Mouse (Mus musculus) liver, embryonic 15.5 days (tissue): ENCODE measurements around the gene Glud1. TPM values are rescaled to one million over a fixed set of nuclear protein-coding genes. Genes with fewer than 3 reads are reported as not detected.

Experiments used
- ATAC-seq: fragments of 200-750 bp; cut with Nextera tagmentation; 2 replicates; pipeline ENCODE4 v1.8.0; 2017; ENCODE audit warnings: moderate number of reproducible peaks, mild to moderate bottlenecking, moderate library complexity; ENCODE audit not compliant: insufficient read depth
- H3K27ac ChIP-seq: fragments of 300-500 bp; sonication (generic); replicated peaks from 2 replicates; pipeline ENCODE4 v1.5.1; 2015; ENCODE audit warnings: mild to moderate bottlenecking, inconsistent platforms
- H3K27me3 ChIP-seq: fragments of 300-500 bp; sonication (generic); 2 replicates; pipeline ENCODE4 v1.6.1; 2015; ENCODE audit warnings: mild to moderate bottlenecking, inconsistent platforms
- H3K36me3 ChIP-seq: fragments of 300-500 bp; sonication (generic); replicated peaks from 2 replicates; pipeline ENCODE4 v1.6.1; 2015; ENCODE audit warnings: moderate library complexity, mild to moderate bottlenecking, inconsistent platforms
- H3K4me1 ChIP-seq: fragments of 300-500 bp; sonication (generic); replicated peaks from 2 replicates; pipeline ENCODE4 v1.6.1; 2015; ENCODE audit warnings: inconsistent platforms
- H3K4me2 ChIP-seq: fragments of 300-500 bp; sonication (generic); 2 replicates; pipeline ENCODE4 v1.6.1; 2015; ENCODE audit warnings: moderate library complexity, mild to moderate bottlenecking, inconsistent platforms
- H3K4me3 ChIP-seq: fragments of 300-500 bp; sonication (generic); replicated peaks from 2 replicates; pipeline ENCODE4 v1.5.1; 2015; ENCODE audit warnings: mild to moderate bottlenecking, inconsistent platforms
- H3K9ac ChIP-seq: fragments of 300-500 bp; sonication (generic); 2 replicates; pipeline ENCODE4 v1.6.1; 2015; ENCODE audit warnings: moderate library complexity, mild to moderate bottlenecking, inconsistent platforms
- H3K9me3 ChIP-seq: fragments of 300-500 bp; sonication (generic); replicated peaks from 2 replicates; pipeline ENCODE4 v1.6.1; 2016; ENCODE audit warnings: inconsistent platforms
- WGBS: fragments of 180-500 bp; shearing (Covaris S2); methylation state at CpG from one replicate; pipeline ENCODE4 v1.1.7; 2015; ENCODE audit warnings: mixed read lengths; ENCODE audit not compliant: insufficient replicate concordance; 5-methylcytosine and 5-hydroxymethylcytosine counted together
- polyA plus RNA-seq: library from polyadenylated mRNA; unstranded; fragments of >200 nt; fragmentation: Nextera tagmentation; extraction: Ambion mirVana; gene quantifications from 2 replicates; pipeline ENCODE4 v1.2.1, GENCODE M21; 2015

Gene Glud1
- polyA plus RNA-seq, 1 experiment from 2014 or later, result 142 TPM

DNA sequence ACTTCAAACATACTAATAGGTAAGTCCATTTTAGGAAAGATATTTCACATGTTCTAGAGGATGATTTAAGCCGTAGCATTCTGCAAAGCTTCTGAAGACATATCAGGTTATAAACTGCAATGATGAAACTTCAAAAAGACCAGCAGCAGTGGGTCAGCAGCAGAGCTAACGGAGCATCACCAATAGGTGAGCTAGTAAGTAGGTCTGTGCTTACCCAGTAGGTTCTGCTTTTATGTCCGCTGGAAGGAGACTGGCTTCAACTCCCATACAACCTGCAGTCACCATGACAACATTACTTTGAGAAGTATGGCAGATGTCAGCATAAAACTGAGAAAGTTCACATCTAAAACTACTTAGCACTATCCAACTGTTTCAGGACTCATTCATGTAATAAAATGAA, 16.9 kb upstream of the Glud1 start:
- WGBS, result 55% methylated on average over 3 of the region's 3 CpGs

DNA sequence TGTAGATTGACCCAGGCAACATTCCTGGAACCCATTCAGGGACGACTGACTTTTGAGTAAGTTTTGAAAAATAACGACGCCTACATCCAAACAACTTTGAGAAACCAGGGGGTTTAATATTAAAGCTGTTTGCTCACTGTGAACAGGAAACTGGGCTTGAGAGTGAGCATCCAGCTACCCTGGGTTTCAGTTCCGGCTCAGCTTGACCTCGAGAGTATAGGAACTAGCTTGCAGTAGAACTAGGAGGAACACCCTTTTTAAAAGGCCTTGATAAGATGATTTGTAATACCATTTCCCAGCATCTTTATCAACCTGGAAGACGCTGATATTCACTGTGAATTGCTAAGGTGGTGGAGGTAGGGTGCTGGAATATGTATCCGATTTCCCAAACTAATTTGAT, 14.2 kb upstream of the Glud1 start:
- ATAC-seq, result no peak
- no peak overlapping the region for H3K9ac ChIP-seq
- H3K4me1 ChIP-seq, result peaks cover 15% of the 10 kb centered on the region
- no peaks in the 10 kb centered on the region for H3K27me3 ChIP-seq
- H3K9me3 ChIP-seq, result no peaks in the 10 kb centered on the region
- H3K4me3 ChIP-seq, result no peak overlapping the region
- no peaks in the 10 kb centered on the region for H3K36me3 ChIP-seq
- 46% methylated on average over 7 of the region's 7 CpGs for whole genome bisulfite sequencing
- H3K4me2 ChIP-seq, result no peak overlapping the region
- no peak overlapping the region for H3K27ac ChIP-seq

More for the DNA sequence above, 16.9 kb upstream of the Glud1 start:
- Histone ChIP-seq H3K4me3 (no peak overlapping the region), H3K27ac (no peak overlapping the region), H3K9ac (no peak overlapping the region), H3K36me3 (no peaks in the 10 kb centered on the region), H3K27me3 (no peaks in the 10 kb centered on the region), H3K9me3 (no peaks in the 10 kb centered on the region), H3K4me2 (no peak overlapping the region), H3K4me1 (peaks cover 15% of the 10 kb centered on the region)
- ATAC-seq, result no peak

DNA sequence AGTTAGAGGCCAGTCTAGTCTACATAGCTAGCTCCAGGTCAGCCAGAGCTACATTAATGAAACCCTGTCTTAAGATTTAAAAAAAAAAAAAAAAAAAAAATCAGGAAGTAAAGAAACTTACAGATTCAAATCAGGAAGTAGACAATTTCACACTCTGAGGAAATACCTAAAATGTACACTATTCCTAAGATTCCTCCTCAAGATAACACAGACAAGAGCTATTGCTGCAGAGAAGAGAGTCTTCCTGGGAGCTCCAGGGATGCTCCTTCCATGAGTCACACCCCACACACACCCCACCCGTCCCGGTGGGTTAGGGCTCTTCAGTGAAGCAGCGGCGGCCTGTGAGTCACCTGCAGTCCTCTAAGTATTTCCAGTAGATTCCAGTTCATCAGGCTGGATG, 13.5 kb upstream of the Glud1 start:
- Histone ChIP-seq H3K27ac (no peak overlapping the region), H3K4me3 (no peak overlapping the region), H3K9ac (no peak overlapping the region), H3K36me3 (no peaks in the 10 kb centered on the region), H3K9me3 (no peaks in the 10 kb centered on the region), H3K4me1 (peaks cover 15% of the 10 kb centered on the region), H3K27me3 (no peaks in the 10 kb centered on the region), H3K4me2 (no peak overlapping the region; the same call in 1 of the 2 replicates)
- WGBS, result 48% methylated on average over 4 of the region's 4 CpGs
- no peak for ATAC-seq

DNA sequence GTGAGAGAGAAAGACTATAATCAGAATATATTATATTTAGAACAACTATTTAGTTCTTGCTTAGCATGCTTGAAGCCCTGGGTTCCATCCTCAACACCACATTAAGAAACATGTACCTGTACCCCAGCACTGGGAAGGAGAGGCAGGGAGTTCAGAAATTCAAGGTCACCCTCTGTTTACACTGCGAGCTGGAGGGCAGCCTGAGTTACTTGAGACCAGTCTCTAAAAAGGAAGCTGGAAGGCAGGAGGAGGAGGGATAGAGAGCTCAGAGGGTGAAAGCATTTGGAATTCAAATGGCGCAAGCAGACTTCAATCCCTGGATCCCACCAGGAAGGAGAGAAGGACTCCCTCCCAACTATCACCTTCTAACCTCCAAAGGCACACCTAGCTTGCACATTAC, 12.9 kb upstream of the Glud1 start:
- no peak overlapping the region for H3K4me2 ChIP-seq
- no peak overlapping the region for H3K4me3 ChIP-seq
- H3K27ac ChIP-seq, result no peak overlapping the region
- no peaks in the 10 kb centered on the region for H3K36me3 ChIP-seq
- H3K9ac ChIP-seq, result no peak overlapping the region
- H3K4me1 ChIP-seq, result peaks cover 15% of the 10 kb centered on the region
- no peak for ATAC-seq
- H3K27me3 ChIP-seq, result no peaks in the 10 kb centered on the region
- WGBS, result 69% methylated on average over 2 of the region's 2 CpGs
- no peaks in the 10 kb centered on the region for H3K9me3 ChIP-seq

DNA sequence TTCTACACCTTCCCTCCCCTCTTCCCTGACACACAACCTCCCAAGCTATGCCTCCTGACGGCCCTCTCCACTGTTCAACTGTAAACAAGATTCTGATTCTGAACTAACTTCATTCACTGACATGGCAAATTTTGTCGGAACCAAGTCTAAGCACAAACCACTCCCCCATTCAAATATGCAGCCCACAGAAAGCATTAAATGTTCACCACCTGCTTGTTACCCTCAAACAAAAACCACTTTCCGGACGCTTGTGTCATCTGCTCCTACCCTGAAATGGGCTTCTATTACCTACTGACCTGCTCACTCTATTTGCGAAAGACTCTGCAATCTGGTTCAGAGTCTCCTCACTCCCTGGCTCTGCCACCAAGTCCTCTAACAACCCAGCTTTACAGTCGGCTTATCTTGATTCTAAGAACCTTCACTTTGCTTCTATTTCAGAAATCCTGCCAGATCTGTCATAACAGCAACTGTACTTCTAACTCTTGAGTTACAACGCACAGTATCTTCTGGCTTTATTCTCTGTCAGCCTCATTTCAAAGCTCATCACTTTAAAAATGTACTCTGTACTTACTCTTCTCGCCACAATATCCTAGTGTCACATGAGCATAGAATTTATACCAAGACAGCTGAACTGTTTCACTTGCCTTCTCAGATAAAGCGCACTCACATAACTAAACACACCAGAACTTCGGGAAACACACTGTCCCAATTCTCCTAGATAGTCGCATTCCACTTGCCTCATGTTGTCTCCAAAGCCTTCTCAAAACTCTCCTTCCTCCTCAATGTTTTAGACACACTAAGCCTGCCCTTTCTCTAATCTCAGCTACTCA, 11.4 kb upstream of the Glud1 start:
- Histone ChIP-seq H3K27ac (peak overlapping the region; percentile 54), H3K4me2 (no peak overlapping the region), H3K9ac (no peak overlapping the region), H3K36me3 (no peaks in the 10 kb centered on the region), H3K27me3 (no peaks in the 10 kb centered on the region), H3K9me3 (no peaks in the 10 kb centered on the region), H3K4me1 (peaks cover 18% of the 10 kb centered on the region), H3K4me3 (no peak overlapping the region)
- 0 out of 2 replicates have a peak, but pooled peaks have one; percentile 53 for ATAC-seq
- WGBS, result 50% methylated on average over 11 of the region's 11 CpGs

DNA sequence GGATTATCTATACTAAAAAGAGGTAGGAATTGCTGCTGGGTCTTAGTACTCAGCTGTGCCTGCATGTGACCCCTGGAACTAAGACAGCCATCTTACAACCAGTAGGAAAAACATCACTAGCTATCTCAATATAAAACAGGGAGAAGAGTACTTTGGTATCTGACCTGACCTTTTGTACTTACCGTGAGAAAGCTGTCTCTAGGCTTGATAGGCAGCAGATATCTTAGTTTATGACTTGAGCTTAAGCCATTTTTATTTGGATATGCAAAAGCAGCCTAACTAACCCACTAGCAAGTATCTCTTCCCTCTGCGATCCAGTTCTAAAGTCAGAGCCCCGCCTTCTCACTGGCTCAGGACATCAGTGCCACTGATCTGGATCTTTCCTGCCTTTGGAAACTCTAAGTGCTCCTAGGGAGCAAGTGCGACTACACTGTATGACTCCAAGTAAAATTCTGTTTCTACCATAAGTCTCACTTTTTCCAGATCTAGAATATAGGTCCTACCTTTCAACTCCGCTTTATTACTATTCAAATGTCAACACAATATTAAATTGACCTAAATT, 7.8 kb upstream of the Glud1 start:
- no peaks in the 10 kb centered on the region for H3K36me3 ChIP-seq
- H3K27ac ChIP-seq, result no peak overlapping the region
- peaks cover 14% of the 10 kb centered on the region for H3K4me1 ChIP-seq
- no peak overlapping the region for H3K4me3 ChIP-seq
- H3K9me3 ChIP-seq, result no peaks in the 10 kb centered on the region
- 64% methylated on average over 5 of the region's 5 CpGs for WGBS
- no peaks in the 10 kb centered on the region for H3K27me3 ChIP-seq
- no peak overlapping the region for H3K9ac ChIP-seq
- no peak overlapping the region for H3K4me2 ChIP-seq
- ATAC-seq, result no peak

DNA sequence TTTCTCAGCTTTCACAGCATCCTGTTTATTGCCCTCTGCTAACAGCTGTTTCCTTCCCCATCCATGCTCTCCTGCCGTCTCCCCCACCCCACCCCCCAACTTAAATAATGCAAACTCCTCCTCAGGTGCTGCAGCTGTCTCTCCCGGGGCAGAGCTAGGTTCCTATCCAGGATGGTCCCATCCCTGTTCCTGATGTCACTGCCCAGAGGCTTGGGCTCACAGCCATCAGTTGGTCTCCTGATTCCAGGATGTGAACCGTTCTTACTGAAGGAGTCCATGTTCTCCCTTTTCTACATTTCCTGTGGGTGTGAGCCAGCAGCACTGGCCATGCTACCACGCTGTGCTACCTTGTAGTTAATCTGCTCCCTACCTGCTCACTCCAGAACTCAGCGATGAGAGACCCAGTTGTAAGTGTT, 7.3 kb upstream of the Glud1 start:
- Histone ChIP-seq H3K9me3 (no peaks in the 10 kb centered on the region), H3K27ac (no peak overlapping the region), H3K9ac (no peak overlapping the region), H3K4me2 (no peak overlapping the region), H3K27me3 (no peaks in the 10 kb centered on the region), H3K4me3 (no peak overlapping the region), H3K36me3 (no peaks in the 10 kb centered on the region), H3K4me1 (peaks cover 13% of the 10 kb centered on the region)
- no peak for ATAC-seq
- WGBS, result 33% methylated on average over 5 of the region's 5 CpGs

DNA sequence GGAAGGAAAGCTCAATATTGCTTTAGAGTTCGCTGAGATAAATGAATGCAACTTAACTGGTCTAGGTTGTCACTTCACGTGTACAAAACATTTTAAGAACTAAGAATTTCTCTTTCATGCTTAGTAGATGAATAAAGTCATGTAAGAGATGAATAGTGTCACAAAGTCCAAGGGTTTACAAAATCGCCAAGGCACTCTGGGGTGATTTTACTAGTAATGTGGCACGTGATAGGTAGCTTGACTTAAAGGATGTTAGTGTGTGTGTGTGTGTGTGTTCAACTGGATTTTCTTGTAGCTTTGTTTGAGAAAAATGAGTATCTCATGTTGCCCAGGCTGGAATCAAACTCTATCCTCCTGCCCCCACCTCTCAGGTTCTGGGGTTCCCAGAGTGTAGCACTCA, 1.3 kb upstream of the Glud1 start:
- Histone ChIP-seq H3K9me3 (no peaks in the 10 kb centered on the region), H3K27me3 (0 out of 2 replicates have a peak, but pooled peaks cover 8% of the 10 kb centered on the region), H3K27ac (no peak overlapping the region), H3K4me3 (0 out of 2 replicates have a peak overlapping the region, but pooled peaks have one; percentile 79), H3K4me2 (peak overlapping the region; percentile 98), H3K36me3 (no peaks in the 10 kb centered on the region), H3K4me1 (peaks cover 26% of the 10 kb centered on the region), H3K9ac (no peak overlapping the region)
- ATAC-seq, result no peak
- 62% methylated on average over 4 of the region's 4 CpGs for WGBS

DNA sequence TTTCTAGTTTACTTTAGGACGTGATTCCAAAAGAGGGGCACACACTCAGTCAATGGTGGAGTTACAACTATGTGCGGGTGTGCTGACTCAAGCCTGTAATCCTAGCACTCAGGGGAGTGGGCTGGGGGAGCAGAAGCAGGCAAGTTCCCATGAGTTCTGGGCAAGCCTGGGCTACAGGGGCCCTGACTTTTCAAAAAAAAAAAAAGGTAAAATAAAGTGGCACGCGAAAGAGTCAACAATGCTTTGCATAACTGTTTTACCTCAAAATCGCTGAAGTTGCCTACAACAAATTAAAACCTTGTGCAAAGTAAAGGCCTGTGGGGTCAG, 657 bp upstream of the Glud1 start:
- WGBS, result 4% methylated on average over 5 of the region's 5 CpGs
- H3K9me3 ChIP-seq, result no peaks in the 10 kb centered on the region
- no peaks in the 10 kb centered on the region for H3K36me3 ChIP-seq

DNA sequence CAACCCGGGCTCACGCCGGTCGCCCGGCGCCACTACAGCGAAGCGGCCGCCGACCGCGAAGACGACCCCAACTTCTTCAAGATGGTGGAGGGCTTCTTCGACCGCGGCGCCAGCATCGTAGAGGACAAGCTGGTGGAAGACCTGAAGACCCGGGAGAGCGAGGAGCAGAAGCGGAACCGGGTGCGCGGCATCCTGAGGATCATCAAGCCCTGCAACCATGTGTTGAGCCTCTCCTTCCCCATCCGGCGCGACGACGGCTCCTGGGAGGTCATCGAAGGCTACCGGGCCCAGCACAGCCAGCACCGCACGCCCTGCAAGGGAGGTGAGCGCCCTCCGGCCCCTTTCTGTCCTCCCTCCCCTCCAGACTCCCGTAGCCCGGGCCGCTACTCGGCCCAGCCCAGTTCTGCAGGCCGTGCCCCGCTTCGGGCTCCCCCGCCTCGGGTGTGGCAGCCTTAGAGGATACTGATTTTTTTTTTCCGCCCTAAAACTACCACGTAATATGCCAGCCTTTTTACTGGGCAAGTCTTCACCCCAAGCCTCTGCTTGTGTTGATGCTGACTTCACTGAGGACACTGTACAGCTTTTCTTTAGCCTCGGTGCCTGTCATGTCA, 599 bp downstream of the Glud1 start:
- Histone ChIP-seq H3K9ac (peak overlapping the region; percentile 82), H3K27ac (peak overlapping the region; percentile 82), H3K4me2 (peak overlapping the region; percentile 98), H3K4me3 (peak overlapping the region; percentile 79), H3K4me1 (peaks cover 25% of the 10 kb centered on the region), H3K36me3 (no peaks in the 10 kb centered on the region), H3K27me3 (0 out of 2 replicates have a peak, but pooled peaks cover 8% of the 10 kb centered on the region), H3K9me3 (no peaks in the 10 kb centered on the region)
- under 1% methylated on average over 45 of the region's 47 CpGs for WGBS
- ATAC-seq, result no peak

More for the DNA sequence above, 657 bp upstream of the Glud1 start:
- Histone ChIP-seq H3K4me1 (peaks cover 26% of the 10 kb centered on the region), H3K27ac (peak overlapping the region; percentile 82), H3K27me3 (0 out of 2 replicates have a peak, but pooled peaks cover 8% of the 10 kb centered on the region), H3K4me2 (peak overlapping the region; percentile 98), H3K4me3 (peak overlapping the region; percentile 79), H3K9ac (peak overlapping the region; percentile 68)
- no peak for ATAC-seq

DNA sequence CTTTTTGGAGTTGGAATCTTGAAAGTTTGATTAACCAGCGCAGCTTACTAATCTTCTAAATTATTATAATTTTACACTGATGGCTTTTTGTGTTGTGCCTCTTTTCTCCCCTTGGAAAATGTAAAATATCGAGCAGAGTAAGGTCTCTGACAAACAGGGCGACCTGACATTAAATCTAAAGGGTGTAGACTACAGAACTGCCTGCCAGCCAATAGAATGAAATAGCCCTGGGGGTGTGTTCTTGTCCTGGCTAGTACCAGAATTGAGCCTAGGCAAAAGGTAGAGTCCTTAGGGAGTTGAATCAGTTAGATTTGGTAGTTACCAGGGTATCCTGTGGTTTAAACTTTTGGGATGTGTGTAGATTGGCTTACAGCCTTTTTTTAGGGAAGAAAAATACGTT, 1.2 kb downstream of the Glud1 start:
- ATAC-seq, result no peak
- Histone ChIP-seq H3K27ac (peak overlapping the region; percentile 82; the same call in 1 of the 2 replicates), H3K9me3 (no peaks in the 10 kb centered on the region), H3K9ac (peak overlapping the region; percentile 82), H3K36me3 (no peaks in the 10 kb centered on the region), H3K4me2 (peak overlapping the region; percentile 98), H3K4me1 (peaks cover 21% of the 10 kb centered on the region), H3K27me3 (0 out of 2 replicates have a peak, but pooled peaks cover 8% of the 10 kb centered on the region), H3K4me3 (peak overlapping the region; percentile 79)
- 5% methylated on average over 4 of the region's 4 CpGs for WGBS
